Mouse (Mus musculus) forelimb bud, embryonic 11.5 days (tissue): ENCODE measurements at regions not wholly inside any gene's neighbourhood (a gene's known extent, or its start where the extent isn't known, plus 50 kb on each side); places are given as distances from the start of the nearest gene placed in this dataset.

Experiments
- DNase-seq: peaks from one replicate; pipeline ENCODE4 v3.0.0-alpha.2; 2012; ENCODE audit warnings: low read depth, low spot score

- no peak for DNase-seq
Observed at GRCm38 (mm10) chr2:128217784-128218467, 92.1 kb downstream of the Bcl2l11 start.

DNA sequence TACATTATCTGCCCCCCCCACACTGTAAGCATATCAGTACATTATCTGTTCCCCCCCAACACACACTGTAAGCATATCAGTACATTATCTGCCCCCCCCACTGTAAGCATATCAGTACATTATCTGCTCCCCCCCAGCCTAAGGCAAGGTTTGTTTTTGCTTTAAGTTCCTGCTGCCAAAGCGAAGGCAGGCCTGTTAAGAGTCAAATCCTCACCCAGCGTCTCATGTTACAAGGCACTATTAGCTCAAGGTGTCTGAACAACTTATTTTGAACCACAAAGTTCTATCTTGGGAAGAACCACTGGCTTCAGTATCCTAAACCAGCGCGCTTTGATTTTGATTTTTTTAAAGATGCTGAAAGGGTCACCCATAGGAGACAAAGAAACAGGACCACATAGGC is 93.1 kb downstream of the Bcl2l11 start:
- peak; percentile 10 for DNase-seq

GRCm38 (mm10) chr2:128221055-128221454 is 95.2 kb downstream of the Bcl2l11 start:
- no peak for DNase-seq

DNA sequence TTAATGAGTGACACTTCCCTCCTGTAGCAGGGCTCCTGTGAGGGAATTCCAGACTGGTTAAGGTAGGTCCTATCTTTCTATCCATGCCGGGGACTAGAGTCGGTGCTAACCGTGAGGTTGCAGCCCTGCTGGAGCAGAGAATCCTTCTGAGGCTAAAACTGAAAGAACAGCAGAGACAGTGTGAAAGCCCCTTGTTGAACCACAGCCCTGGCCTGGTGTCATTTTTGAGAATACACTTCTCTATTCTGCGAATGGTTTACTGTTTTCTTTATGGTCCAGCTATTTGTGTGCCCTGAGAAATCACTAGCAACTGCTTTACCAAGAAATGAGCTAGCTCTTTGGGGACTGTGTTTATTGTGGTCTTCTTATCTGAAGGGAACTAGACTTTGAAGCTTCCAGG is 95.8 kb downstream of the Bcl2l11 start:
- DNase-seq, result no peak

DNA sequence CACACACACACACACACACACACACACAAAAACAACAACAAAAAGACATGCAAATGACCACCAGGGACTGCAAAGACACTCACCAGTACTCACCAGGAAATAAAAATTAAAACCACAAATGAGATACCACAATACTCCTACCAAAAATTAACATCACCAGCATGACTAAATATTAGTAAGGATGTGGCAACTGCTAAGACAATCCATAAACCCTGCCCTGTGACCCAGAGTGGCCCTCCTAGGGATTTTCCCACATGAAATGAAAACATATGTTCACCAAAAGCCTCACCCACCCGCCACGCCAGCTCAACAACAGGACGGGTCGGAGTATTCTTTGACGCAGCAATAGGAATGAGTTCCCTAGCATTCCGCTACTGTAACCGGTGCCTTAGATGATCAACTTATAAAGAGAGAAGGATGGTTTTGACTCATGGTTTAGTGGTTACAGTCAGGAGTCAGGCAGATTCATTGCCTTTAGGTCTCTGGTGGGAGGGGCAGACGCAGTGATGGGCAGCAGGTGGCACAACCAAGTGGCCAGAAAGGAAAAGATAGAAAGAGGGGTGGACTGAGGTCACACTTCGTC is 100.7 kb downstream of the Bcl2l11 start:
- DNase-seq, result no peak

- no peak for DNase-seq
Observed at GRCm38 (mm10) chr2:128229730-128230129, 103.9 kb downstream of the Bcl2l11 start.

GRCm38 (mm10) chr2:128230921-128231320 is 105.1 kb downstream of the Bcl2l11 start:
- DNase-seq, result no peak

DNA sequence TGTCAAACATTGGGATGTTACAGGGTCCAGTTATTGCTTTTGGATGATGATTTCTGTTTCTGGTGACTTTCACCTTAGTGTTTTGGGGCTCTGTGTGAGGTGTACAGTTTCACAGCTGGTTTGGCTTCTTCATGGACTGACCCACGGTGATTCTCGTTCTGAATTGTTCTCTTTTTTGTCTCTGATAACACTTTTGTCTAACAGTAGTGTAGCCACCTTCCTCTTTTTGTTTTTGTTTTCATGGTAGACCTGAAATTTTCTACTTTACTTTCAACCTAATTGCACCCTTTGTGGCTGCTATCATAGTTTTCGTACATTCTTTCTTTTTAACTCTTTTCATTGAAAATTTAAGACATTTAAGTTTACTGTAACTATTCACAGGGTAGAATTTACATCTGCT is 105.5 kb downstream of the Bcl2l11 start:
- no peak for DNase-seq

DNA sequence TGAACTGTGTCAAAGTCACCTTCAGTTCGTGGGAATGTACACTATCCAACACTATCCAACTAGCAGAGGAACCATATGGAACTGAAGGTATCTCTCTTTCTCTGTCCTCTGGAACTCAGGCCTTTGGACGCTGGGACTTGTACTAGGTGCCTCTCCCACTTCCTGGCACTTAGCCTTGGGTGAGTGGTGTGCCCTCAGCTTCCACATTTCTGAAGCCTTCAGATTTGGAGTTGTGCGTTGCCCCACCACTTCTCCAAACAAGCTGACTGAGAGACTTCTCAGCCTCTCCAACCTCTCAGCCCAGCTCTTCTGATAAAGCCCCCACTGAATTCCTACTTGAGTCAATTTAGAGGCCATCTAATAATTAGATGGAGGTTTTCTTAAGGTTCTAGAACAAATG is 106.2 kb downstream of the Bcl2l11 start:
- DNase-seq, result no peak

- DNase-seq, result no peak
Observed at GRCm38 (mm10) chr2:128235127-128235526, 109.3 kb downstream of the Bcl2l11 start.

DNA sequence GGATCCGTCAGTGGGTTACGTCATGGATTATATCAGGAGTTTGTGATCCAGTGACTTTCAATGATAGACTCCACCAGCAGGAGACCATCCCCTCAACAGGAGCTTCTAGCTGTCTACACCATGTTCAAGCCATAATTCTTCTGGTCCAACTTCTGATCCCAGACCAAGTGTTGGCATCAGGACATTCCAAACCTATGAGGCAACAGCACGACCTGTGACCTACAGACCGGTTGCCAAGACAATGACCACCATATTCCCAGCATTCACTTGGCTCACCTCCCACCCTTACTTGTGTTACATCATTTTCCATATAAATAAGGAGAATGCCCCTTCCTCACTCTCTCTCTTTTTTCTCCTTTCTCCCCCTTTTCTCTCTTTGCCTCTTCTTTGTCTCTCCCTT is 113.6 kb downstream of the Bcl2l11 start:
- no peak for DNase-seq

DNA sequence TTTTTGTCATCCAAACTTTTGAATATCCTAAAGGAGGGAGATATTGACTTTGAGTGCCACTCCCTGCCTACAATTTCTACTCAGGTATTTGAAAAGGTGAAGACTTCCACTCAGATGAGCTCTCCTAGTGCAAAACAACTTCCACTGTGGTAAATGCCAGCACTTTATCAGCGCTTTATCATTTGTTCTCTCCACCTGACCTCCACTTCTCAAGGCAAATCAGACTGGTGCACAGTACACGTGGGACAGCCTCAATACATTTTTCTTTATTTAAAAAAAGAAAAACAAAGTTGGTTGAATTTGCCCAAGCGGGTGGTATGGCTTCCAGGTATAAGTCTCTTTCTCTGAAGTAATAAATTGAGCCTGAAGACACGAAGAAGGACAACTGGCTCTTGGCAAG is 114.2 kb downstream of the Bcl2l11 start:
- no peak for DNase-seq

- DNase-seq, result peak; percentile 35
Observed at GRCm38 (mm10) chr2:128240536-128241279, 114.9 kb downstream of the Bcl2l11 start.

- no peak for DNase-seq
Observed at GRCm38 (mm10) chr2:128241280-128241665, 115.4 kb downstream of the Bcl2l11 start.

- no peak for DNase-seq
Observed at GRCm38 (mm10) chr2:128245544-128245943, 119.7 kb downstream of the Bcl2l11 start.

- no peak for DNase-seq
Observed at GRCm38 (mm10) chr2:128247967-128248366, 122.1 kb downstream of the Bcl2l11 start.

DNA sequence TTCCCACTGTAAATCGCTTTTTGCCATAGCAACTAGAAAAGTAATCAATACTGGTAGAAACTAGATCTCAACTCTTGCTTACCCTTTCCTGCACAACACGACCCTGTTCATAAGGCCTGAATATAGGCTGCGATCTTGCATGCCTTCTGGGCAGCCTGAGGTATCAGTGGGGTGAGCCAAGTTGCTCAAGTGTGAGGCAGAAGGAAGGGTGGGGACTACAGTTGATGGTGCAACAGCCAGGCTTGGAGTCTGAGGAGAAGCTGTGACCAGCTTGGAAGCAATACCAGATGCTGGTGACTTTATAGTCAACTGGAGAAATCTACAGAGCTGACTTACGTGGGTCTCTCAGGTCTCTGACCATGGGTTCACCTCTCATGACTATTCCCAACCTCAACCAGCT is 123.3 kb downstream of the Bcl2l11 start:
- DNase-seq, result no peak

GRCm38 (mm10) chr2:128249607-128250006 is 123.8 kb downstream of the Bcl2l11 start:
- DNase-seq, result no peak

- DNase-seq, result no peak
Observed at GRCm38 (mm10) chr2:128250841-128251240, 125.0 kb downstream of the Bcl2l11 start.

- DNase-seq, result no peak
Observed at GRCm38 (mm10) chr2:128256651-128257050, 130.8 kb downstream of the Bcl2l11 start.

DNA sequence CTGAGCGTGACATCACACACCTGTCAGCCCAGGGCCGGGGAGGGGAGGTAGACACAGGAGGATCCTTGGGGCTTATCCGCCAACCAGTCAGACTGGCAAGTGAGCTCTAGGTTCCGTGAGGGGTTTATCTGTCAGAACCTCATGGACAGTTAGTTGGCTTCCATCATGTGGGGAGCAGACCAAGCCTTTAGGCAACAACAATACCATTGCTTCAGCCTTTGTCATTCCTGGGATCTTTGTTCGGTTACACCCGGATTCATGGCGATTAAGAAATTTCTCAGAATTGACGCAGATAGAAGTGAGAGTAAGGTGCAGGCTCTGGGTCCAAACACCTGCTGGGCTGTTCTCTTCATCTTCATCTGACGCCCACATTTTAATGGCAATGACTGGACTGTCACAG is 131.4 kb downstream of the Bcl2l11 start:
- no peak for DNase-seq

GRCm38 (mm10) chr2:128263880-128264279 is 138.0 kb downstream of the Bcl2l11 start:
- no peak for DNase-seq
